Mouse (Mus musculus): ENCODE data around the gene Rnase4. TPM values are rescaled to one million over a fixed set of nuclear protein-coding genes. Genes with fewer than 3 reads are reported as not detected.

Gene Rnase4
- total RNA-seq, 2 experiments from 2014 or later, result 59.1 to 73.4 TPM

Other genes starting within 250 kb of the Rnase4 start
- 10 to 100 TPM; 19.1 to 20.6 TPM for gene Tep1, start 220.5 kb upstream of the Rnase4 start, total RNA-seq (2021)
- 1 to 10 TPM; 1.4 to 1.7 TPM for gene Klhl33, start 193.6 kb upstream of the Rnase4 start, total RNA-seq (2021)
- gene Osgep, start 166.2 kb upstream of the Rnase4 start, total RNA-seq (2021), result 10 to 100 TPM; 62.9 to 66.0 TPM
- 100 to 1,000 TPM; 100 to 106 TPM for gene Apex1, start 166.1 kb upstream of the Rnase4 start, total RNA-seq (2021)
- 10 to 100 TPM; 49.5 to 57.8 TPM for gene Pip4p1, start 160.2 kb upstream of the Rnase4 start, total RNA-seq (2021)
- 10 to 100 TPM; 36.8 to 39.4 TPM for gene Pnp, start 160.0 kb upstream of the Rnase4 start, total RNA-seq (2021)
- 10 to 100 TPM; 28.1 to 33.3 TPM for gene Gm49342, start 146.6 kb upstream of the Rnase4 start, total RNA-seq (2021)
- 1 to 10 TPM; 1.4 to 2.5 TPM for gene Pnp2, start 135.1 kb upstream of the Rnase4 start, total RNA-seq (2021)
- gene Rnase10, start 83.3 kb upstream of the Rnase4 start, total RNA-seq (2021), result under 1 TPM in 1 of 2 experiments, not detected in 1; 0.25 TPM
- not detected for gene Rnase9, start 49.2 kb upstream of the Rnase4 start, total RNA-seq (2021)
- gene Rnase11, start 40.9 kb upstream of the Rnase4 start, total RNA-seq (2021), result not detected
- under 1 TPM in 1 of 2 experiments, not detected in 1; 0.64 TPM for gene Rnase12, start 33.4 kb upstream of the Rnase4 start, total RNA-seq (2021)
- not detected for gene Olfr750, start 16.6 kb upstream of the Rnase4 start, total RNA-seq (2021)
- gene Ang, start 73 bp downstream of the Rnase4 start, total RNA-seq (2021), result 10 to 100 TPM in 1 of 2 experiments, 1 to 10 TPM in 1; 9.9 to 10.7 TPM
- under 1 TPM in 1 of 2 experiments, not detected in 1; 0.28 TPM for gene Eddm3b, start 23.3 kb downstream of the Rnase4 start, total RNA-seq (2021)
- 1 to 10 TPM in 1 of 2 experiments, under 1 TPM in 1; 0.84 to 1.6 TPM for gene Rnase6, start 32.8 kb downstream of the Rnase4 start, total RNA-seq (2021)
- gene Rnase1, start 55.7 kb downstream of the Rnase4 start, total RNA-seq (2021), result 100 to 1,000 TPM in 1 of 2 experiments, not detected in 1; 401 TPM
- gene Rnase2b, start 71.2 kb downstream of the Rnase4 start, total RNA-seq (2021), result not detected
- gene Ang2, start 108.1 kb downstream of the Rnase4 start, total RNA-seq (2021), result not detected
- gene Ear14, start 112.3 kb downstream of the Rnase4 start, total RNA-seq (2021), result not detected
- gene Rnase2a, start 165.0 kb downstream of the Rnase4 start, total RNA-seq (2021), result not detected

Measured in adrenal gland, postnatal 4 days (tissue).